Mouse (Mus musculus): Measurements from ENCODE around the gene Gper1.

- TF ChIP-seq CTCF (IDR thresholded peaks at IDR 0.05; ENCODE audit: borderline replicate concordance, control insufficient read depth, extremely low read depth, insufficient read depth, low read length, poor library complexity) (no peak), POLR2A (IDR thresholded peaks at IDR 0.05; ENCODE audit: control insufficient read depth, extremely low read depth, insufficient read depth, low read length, poor library complexity) (no peak)
Observed at GRCm38 (mm10) chr5:139411665-139412314, 11.2 kb upstream of the Gper1 start.
